ENCODE assay signal across 11 mouse cellular contexts in the genomic region with DNA sequence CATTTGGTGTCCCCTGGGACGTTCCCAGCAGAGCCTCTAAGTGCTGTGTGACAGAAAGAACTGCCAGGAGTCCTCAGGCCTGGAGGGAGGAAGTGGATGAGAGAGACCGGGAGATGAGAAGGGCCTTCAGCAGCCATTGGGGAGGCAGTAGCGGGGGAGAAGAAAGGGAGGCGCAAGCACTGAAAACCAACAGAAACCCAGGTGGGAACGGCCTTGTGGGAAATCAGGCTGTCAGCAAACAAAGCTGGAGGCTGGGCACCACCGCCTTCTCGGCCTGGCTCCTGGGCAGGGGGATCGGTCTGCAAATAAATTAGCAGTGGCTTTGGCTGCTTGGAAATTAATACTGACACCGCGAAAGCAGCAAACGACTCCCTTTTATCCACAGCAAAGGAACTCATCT.
DNase-seq lines count a peak whose midpoint lies in the region; ATAC-seq lines count a peak whose summit lies in the region.
"Had no signal": no experiment of that assay in that cellular context is flagged by ENCODE, and none has a peak within 500 bp of the region (broad histone marks: within the 10 kb centered on the region; RNA-seq: fewer than 3 reads in every experiment).

No protein-coding gene starts in this region.

- intact Hi-C loops in heart, postnatal 36 days (cut with DNase I): no loop called here

- peak overlapping the region; percentile 36; the same call in 1 of the 2 replicates for H3K9ac ChIP-seq in heart, embryonic 11.5 days (ENCODE audit: low read depth, low read length)
- H3K9ac ChIP-seq: limb, embryonic 15.5 days had no signal

- H3K4me2 ChIP-seq in heart, embryonic 11.5 days: peak overlapping the region; percentile 23
- H3K4me2 ChIP-seq: limb, embryonic 15.5 days had no signal

- no peak for ATAC-seq in heart, embryonic 11.5 days (replicated peaks; ENCODE audit: insufficient number of reproducible peaks, low FRiP score, low TSS enrichment)
- ATAC-seq in monocyte, adult 5-6 weeks (replicated peaks; ENCODE audit: insufficient number of reproducible peaks, low FRiP score, low TSS enrichment, poor library complexity, severe bottlenecking): no peak

- H3K9me3 ChIP-seq in heart, embryonic 11.5 days (replicated peaks; ENCODE audit: control insufficient read depth, low read length): no peaks in the 10 kb centered on the region
- H3K9me3 ChIP-seq in midbrain, embryonic 10.5 days (replicated peaks): no peaks in the 10 kb centered on the region
- H3K9me3 ChIP-seq: limb, embryonic 15.5 days had no signal

- H3K27me3 ChIP-seq in heart, embryonic 11.5 days (ENCODE audit: control insufficient read depth, insufficient read depth, low read length): no peaks in the 10 kb centered on the region
- H3K27me3 ChIP-seq in midbrain, embryonic 10.5 days (ENCODE audit: low read depth, poor library complexity, severe bottlenecking): no peaks in the 10 kb centered on the region
- H3K27me3 ChIP-seq: limb, embryonic 15.5 days had no signal

- no peaks in the 10 kb centered on the region for H3K36me3 ChIP-seq in heart, embryonic 11.5 days (ENCODE audit: control insufficient read depth, insufficient read depth, low read length)
- H3K36me3 ChIP-seq in midbrain, embryonic 10.5 days: no peaks in the 10 kb centered on the region
- H3K36me3 ChIP-seq: limb, embryonic 15.5 days had no signal

- H3K4me3 ChIP-seq in heart, embryonic 11.5 days (ENCODE audit: low read depth, low read length): no peak overlapping the region
- peak overlapping the region; percentile 20; the same call in 1 of the 2 replicates for H3K4me3 ChIP-seq in midbrain, embryonic 10.5 days
- H3K4me3 ChIP-seq: limb, embryonic 15.5 days had no signal

- no peak overlapping the region for H3K27ac ChIP-seq in heart, embryonic 11.5 days (ENCODE audit: low read depth, low read length)
- H3K27ac ChIP-seq in midbrain, embryonic 10.5 days (replicated peaks): peak overlapping the region; percentile 77
- H3K27ac ChIP-seq: limb, embryonic 15.5 days had no signal

- no peaks in the 10 kb centered on the region for H3K4me1 ChIP-seq in heart, embryonic 11.5 days (ENCODE audit: control insufficient read depth, insufficient read depth, low read length)
- H3K4me1 ChIP-seq in midbrain, embryonic 10.5 days: peaks cover 17% of the 10 kb centered on the region

- DNase-seq in heart, postnatal 36 days: no peak
- DNase-seq in testis, postnatal 14 days (ENCODE audit: low spot score): peak; percentile 7
- no peak for DNase-seq in testis, postnatal 10 days (ENCODE audit: low spot score)
- peak; percentile 26 for DNase-seq in midbrain, embryonic 10.5 days (ENCODE audit: low spot score)
- no peak for DNase-seq in ovary, postnatal 14 days (ENCODE audit: low spot score)
- DNase-seq in adrenal gland, postnatal 4 days (ENCODE audit: low spot score in 2 of 2): no peak
- DNase-seq: cerebellum, adult 2 months; gastrocnemius, postnatal 10 days had no signal

- 20% methylated on average over 11 of the region's 11 CpGs for WGBS in heart, embryonic 11.5 days (ENCODE audit: insufficient replicate concordance)
- 9% methylated on average over 11 of the region's 11 CpGs for WGBS in midbrain, embryonic 10.5 days

Comparison
In these comparisons a context has a peak if more than half of its experiments do, and no peak if none do; other contexts are left out.
1. DNase-seq: peak in testis, postnatal 14 days (single experiment) and midbrain, embryonic 10.5 days (single experiment); none in heart, postnatal 36 days (0 of 2), testis, postnatal 10 days (single experiment), ovary, postnatal 14 days (single experiment) and adrenal gland, postnatal 4 days (0 of 2).